Mouse (Mus musculus) thymus, postnatal 36 days (tissue): Measurements from ENCODE around the gene Sema3b.
"Not testable (repeated sequence)": the region's sequence is repeated elsewhere in the genome, so short reads cannot be mapped to it uniquely, and the experiment has no call there.

Experiments used
- DNase-seq, 2 experiments: peaks; one replicate each; pipeline ENCODE4 v3.0.0; 2022; ENCODE audit warnings: mixed read lengths in 2 of 2

Gene Sema3b

DNA sequence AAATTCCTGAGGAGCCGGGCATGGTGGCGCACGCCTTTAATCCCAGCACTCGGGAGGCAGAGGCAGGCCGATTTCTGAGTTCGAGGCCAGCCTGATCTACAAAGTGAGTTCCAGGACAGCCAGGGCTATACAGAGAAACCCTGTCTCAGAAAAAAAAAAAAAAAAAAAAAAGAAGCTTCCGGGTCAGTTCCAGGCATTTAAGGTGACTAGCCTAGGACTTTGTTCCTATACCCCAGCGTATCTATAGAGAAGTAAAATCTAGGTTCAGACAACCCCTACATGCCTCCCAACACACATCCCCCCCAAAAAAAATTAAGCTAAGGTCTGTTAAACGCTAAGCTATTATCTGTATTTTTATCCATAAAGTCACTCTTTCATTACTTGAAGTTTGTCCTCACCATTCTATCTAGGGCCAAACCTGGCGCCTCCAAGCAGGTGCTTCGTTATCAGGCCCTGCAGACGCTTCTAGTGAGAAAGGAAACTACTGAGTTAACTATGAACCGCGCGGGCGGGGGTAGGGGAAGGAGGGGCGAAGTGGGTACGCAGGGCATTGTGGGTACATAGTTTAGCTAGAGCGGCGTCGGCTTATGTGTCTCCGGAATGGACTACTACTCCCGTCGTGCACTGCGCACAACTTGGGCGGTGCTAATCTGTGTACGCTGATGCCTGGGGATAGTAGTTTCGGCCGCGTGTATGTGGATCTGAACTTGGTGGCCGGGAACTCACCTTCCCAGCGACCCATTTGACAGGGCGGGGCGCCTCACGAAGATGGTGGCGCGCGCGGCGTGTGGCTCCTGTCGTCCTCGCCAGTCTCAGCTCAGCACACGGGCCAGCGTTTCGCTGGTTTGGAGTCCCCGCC lies 21.8 kb downstream of the Sema3b start, which contains the start of gene Ifrd2:
TSS of gene Ifrd2 (plus strand) at position 669 of the 859 bp plus-strand sequence.
- peak; percentile 97 to 99 for DNase-seq

GRCm38 (mm10) chr9:107586504-107586903 lies 22.5 kb downstream of the Sema3b start:
- DNase-seq: peak in 1 of 2 experiments; percentile 23

DNA sequence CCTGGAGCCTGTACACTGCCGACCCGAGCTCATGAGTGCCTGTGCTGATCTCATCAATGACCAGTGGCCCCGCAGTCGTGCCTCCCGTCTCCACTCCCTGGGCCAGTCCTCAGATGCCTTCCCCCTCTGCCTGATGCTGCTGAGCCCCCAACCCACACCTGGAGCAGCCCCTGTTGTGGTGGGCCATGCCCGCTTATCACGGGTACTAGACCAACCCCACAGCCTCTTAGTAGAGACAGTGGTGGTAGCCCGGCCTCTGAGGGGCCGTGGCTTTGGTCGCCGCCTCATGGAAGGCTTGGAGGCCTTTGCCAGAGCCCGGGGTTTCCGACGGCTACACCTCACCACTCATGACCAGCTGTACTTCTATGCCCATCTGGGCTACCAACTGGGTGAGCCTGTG lies 25.9 kb downstream of the Sema3b start:
- no peak for DNase-seq

GRCm38 (mm10) chr9:107582509-107583062 lies 26.4 kb downstream of the Sema3b start:
- DNase-seq: no peak

DNA sequence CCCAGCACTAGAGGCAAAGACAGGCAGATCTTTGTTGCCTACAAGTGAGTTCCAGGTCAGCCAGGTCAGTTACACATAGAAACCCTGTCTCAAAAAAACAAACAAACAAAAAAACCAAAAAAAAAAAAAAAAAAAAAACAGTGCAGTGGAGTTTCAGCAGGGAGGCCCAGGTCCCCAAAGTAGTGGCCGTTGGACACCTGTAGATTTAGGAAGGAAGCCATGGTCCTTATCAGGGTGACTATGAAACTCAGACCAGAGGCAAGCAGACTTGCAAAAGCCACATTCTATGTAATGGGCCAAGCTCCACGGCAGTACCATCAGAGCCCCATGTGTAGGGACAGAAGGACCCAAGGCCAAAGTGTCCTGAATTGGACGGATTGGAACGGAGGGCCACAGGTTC lies 27.4 kb downstream of the Sema3b start:
- no peak for DNase-seq

DNA sequence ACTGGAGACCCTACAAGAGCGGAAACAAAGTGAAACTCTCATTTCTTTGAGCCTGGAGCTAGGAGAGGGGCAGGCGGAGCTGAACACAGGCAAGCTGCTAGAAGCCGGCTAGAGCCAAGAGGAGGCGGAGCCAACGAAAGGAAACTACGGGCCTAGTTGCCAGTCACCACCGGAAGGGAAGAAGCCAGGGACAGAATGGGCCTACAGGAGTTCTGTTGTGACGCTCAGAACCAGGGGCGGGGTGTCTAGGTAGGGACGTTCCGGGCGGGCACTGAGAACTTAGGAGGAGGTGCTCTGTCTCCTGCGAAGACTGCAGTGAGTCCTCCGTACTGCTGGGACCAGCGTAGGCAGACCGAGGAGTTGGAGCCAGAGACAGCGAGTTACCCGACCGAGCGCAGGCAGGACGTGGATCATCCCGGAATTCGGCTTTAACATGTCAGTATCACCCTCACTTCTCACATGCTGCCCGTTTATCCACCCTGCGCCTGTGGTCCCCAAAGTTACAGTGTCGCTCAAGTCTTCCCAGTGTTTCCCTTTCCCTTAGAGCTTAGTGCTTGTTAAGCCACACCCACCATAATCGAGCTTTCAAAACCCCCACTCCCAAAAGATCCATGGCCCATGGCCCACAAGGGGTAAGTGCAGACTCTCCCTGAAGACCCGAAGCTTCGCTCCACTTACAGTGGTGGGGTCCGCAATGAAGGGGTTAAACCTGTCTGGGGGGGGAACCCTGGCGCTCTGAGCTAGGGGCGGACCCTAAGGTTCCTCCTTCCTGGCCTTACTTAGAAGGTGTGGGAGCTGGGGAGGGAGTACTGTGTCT lies 28.3 kb downstream of the Sema3b start, which contains the start of gene Hyal3:
TSS of gene Hyal3 (plus strand) at position 318 of the 817 bp plus-strand sequence.
- DNase-seq: peak; percentile 83 to 88

GRCm38 (mm10) chr9:107579023-107579900 lies 29.8 kb downstream of the Sema3b start:
- DNase-seq: no peak

GRCm38 (mm10) chr9:107578587-107578986 lies 30.4 kb downstream of the Sema3b start, which contains the start of gene Naa80:
Gene Naa80, plus strand, starts transcription at chr9:107578887.
- no peak for DNase-seq

DNA sequence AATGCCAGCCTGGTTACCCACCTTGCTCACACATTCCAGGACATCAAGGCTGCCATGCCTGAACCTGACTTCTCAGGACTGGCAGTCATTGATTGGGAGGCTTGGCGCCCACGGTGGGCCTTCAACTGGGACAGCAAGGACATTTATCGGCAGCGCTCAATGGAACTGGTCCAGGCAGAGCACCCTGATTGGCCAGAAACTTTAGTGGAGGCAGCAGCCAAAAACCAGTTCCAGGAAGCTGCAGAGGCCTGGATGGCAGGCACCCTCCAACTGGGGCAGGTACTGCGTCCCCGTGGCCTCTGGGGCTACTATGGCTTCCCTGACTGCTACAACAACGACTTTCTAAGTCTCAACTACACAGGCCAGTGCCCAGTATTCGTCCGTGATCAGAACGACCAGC lies 31.2 kb downstream of the Sema3b start:
- no peak for DNase-seq

DNA sequence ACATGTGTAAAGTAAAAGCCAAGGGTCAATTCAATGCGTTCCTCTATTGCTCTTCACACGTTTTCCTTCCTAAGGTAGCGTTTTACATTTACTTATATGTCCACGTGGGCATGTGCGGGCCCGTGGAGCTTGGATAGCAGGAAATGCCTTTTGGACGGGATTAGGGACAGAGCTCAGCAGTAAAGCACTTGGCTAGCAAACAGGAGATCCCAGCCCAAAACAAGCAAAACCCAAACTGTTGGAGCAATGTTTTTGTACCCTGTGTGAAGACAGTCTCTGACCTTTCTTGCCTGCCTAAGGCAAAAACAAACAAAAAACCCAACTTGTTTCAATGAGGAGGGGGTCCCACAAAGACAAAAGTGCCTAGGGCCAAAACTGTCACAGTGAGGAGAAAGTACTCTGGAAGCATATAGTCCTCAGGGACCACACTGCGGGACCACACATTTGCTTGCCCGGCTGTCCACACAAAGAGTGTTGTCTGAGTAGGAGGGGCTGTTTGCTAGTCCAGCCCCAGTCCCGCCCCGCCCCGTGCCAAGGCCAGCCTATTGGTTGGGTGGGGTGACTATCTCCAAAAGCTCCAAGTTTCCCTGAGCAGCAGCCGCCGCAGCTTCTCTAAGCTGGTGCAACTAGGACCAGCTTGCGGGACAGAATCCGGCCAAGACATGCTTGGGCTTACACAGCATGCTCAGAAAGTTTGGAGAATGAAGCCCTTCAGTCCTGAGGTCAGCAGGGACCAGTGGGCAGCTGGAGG lies 32.5 kb downstream of the Sema3b start, which contains the start of gene Hyal1:
TSS of gene Hyal1 (plus strand) at position 571 of the 751 bp plus-strand sequence.
- no peak for DNase-seq

GRCm38 (mm10) chr9:107575579-107576356 lies 33.3 kb downstream of the Sema3b start:
- DNase-seq: no peak

DNA sequence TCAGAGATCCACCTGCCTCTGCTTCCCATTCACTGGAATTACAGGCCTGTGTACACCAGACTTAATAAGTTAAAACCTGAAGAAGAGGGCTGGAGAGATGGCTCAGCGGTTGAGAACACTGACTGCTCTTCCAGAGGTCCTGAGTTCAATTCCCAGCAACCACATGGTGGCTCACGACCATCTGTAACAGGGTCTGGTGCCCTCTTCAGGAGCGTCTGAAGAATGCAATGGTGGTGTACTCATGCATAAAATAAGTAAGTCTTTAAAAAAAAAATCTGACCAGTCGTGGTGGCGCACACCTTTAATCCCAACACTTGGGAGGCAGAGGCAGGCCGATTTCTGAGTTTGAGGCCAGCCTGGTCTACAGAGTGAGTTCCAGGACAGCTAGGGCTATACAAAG lies 35.3 kb downstream of the Sema3b start:
- not testable (repeated sequence) for DNase-seq

DNA sequence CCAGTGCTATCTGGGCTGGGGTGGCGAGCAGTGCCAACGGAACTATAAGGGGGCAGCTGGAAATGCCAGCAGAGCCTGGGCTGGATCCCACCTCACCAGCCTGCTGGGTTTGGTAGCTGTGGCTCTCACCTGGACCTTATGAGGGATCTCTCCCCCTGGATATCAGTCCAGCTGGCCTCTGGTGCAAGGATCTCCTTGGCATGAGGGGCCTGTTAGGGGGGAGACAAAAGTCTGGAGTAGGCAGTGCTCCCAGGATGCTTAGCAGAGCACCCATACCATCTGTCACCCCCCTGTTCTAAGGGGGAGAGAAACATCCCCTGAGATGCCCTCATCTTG lies 36.7 kb downstream of the Sema3b start:
- DNase-seq: no peak

DNA sequence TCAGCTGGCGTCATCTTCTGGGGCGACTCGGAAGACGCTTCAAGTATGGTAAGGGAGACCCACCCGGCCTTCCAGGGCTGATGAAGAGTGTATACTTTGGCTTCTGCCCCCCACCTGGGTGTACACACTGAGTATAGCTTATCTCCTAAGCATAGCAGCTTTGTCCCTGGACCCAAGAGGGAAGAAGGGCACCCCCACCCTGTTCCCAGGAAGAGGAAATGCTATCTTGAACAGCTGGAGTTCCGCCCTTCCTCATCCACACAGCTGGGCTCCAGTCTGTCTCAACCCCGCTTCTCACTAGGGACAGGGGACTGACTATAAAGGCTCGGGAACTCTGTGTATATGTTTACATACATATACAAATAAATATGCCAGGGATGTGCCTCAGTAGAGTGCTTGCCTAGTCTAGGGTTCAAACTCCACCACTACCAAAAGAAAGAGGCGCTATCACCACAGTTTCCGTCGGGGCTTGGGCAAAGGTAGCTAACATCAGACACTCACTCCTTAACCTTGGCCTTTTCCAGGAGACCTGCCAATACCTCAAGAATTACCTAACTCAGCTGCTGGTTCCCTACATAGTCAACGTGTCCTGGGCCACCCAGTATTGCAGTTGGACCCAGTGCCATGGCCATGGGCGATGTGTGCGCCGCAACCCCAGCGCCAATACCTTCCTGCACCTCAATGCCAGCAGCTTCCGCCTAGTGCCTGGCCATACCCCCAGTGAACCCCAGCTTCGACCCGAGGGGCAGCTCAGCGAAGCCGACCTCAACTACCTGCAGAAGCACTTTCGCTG lies 37.3 kb downstream of the Sema3b start:
- peak in 1 of 2 experiments; percentile 8 for DNase-seq

DNA sequence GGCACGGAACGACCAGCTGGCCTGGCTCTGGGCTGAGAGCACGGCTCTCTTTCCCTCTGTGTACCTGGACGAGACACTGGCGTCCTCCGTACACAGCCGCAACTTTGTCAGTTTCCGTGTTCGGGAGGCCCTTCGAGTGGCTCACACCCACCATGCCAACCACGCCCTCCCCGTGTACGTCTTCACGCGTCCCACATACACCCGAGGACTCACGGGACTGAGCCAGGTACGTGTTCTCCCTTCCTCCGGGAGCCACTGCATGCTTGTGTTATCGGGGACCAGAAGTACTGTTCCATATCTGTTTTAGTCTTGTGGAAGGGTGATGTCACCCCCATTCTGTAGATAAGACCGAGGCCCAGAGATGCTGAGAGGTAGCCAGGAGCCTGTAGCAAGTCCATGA lies 38.2 kb downstream of the Sema3b start:
- DNase-seq: no peak

- DNase-seq: no peak
These were observed 39.0 kb downstream of the Sema3b start for GRCm38 (mm10) chr9:107570016-107570415.

DNA sequence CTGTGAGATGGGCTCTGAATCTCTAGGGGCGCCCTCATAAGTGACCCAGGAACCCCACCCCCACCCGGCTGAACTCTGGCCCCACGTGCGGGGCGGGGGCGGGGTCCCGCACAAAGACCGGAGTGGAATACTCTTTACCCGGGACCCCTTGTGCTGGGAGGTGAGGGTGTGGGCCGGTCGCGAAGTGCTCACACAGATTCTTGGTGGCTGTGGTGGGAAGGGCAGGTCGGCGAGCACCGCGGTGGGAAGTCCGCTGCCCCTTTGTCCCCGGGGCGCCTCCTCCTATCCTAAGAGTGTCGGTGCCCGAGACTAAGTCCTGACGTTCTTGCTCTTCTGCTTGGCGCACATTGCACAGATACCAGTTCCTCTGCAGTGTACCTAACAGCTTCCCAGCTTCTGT lies 39.8 kb downstream of the Sema3b start:
- DNase-seq: no peak

GRCm38 (mm10) chr9:107568331-107569261 lies 40.4 kb downstream of the Sema3b start:
- DNase-seq: peak; percentile 82 to 83
